Mouse (Mus musculus) stomach, embryonic 14.5 days (tissue): ENCODE data around the gene Wdr4. TPM values are rescaled to one million over a fixed set of nuclear protein-coding genes. Genes with fewer than 3 reads are reported as not detected.
A peak's percentile ranks its signal among the peaks of the same experiment; 100 is the strongest.
"Not testable (repeated sequence)": the region's sequence is repeated elsewhere in the genome, so short reads cannot be mapped to it uniquely, and the experiment has no call there.

Experiments
- ATAC-seq: fragments of 200-750 bp; cut with Nextera tagmentation; 2 replicates; pipeline ENCODE4 v1.8.0; 2017; ENCODE audit warnings: low read depth, moderate TSS enrichment; ENCODE audit not compliant: insufficient number of reproducible peaks, insufficient read depth, low FRiP score
- H3K27ac ChIP-seq: fragments of 300-500 bp; sonication (generic); 2 replicates; pipeline ENCODE4 v1.5.1; 2014; ENCODE audit warnings: mild to moderate bottlenecking, low read length, moderate library complexity, mixed read lengths
- H3K27me3 ChIP-seq: fragments of 300-500 bp; sonication (generic); 2 replicates; pipeline ENCODE4 v1.6.1; 2014; ENCODE audit warnings: low read length, control low read depth, mixed read lengths; ENCODE audit not compliant: control insufficient read depth, insufficient read depth
- H3K36me3 ChIP-seq: fragments of 300-500 bp; sonication (generic); 2 replicates; pipeline ENCODE4 v1.6.1; 2014; ENCODE audit warnings: mild to moderate bottlenecking, control low read depth, low read length, moderate library complexity, mixed read lengths; ENCODE audit not compliant: control insufficient read depth, insufficient read depth
- H3K4me1 ChIP-seq: fragments of 300-500 bp; sonication (generic); 2 replicates; pipeline ENCODE4 v1.6.1; 2014; ENCODE audit warnings: low read length, control low read depth, mixed read lengths; ENCODE audit not compliant: control insufficient read depth, insufficient read depth
- H3K4me2 ChIP-seq: fragments of 300-500 bp; sonication (generic); replicated peaks from 2 replicates; pipeline ENCODE4 v1.6.1; 2014; ENCODE audit warnings: low read depth, low read length, control low read depth
- H3K4me3 ChIP-seq: fragments of 300-500 bp; sonication (generic); 2 replicates; pipeline ENCODE4 v1.5.1; 2014; ENCODE audit warnings: low read depth, low read length, control low read depth
- H3K9ac ChIP-seq: fragments of 300-500 bp; sonication (generic); replicated peaks from 2 replicates; pipeline ENCODE4 v1.6.1; 2014; ENCODE audit warnings: low read depth, mild to moderate bottlenecking, control low read depth, low read length, moderate library complexity, mixed read lengths
- H3K9me3 ChIP-seq: fragments of 300-500 bp; sonication (generic); 2 replicates; pipeline ENCODE4 v1.6.1; 2016; ENCODE audit warnings: low read depth, low read length, control low read depth; ENCODE audit not compliant: control insufficient read depth
- WGBS: fragments of 180-500 bp; shearing (Covaris S2); extraction: QIAGEN DNeasy Blood & Tissue Kit; methylation state at CpG from one replicate; pipeline ENCODE4 v1.1.7; 2014; 5-methylcytosine and 5-hydroxymethylcytosine counted together
- polyA plus RNA-seq: library from polyadenylated mRNA; unstranded; fragments of >200 nt; fragmentation: Nextera tagmentation; extraction: Ambion mirVana; gene quantifications from 2 replicates; pipeline ENCODE4 v1.2.1, GENCODE M21; 2014

The Wdr4 gene
- polyA plus RNA-seq, 1 experiment from 2014 or later: 34.7 TPM

DNA sequence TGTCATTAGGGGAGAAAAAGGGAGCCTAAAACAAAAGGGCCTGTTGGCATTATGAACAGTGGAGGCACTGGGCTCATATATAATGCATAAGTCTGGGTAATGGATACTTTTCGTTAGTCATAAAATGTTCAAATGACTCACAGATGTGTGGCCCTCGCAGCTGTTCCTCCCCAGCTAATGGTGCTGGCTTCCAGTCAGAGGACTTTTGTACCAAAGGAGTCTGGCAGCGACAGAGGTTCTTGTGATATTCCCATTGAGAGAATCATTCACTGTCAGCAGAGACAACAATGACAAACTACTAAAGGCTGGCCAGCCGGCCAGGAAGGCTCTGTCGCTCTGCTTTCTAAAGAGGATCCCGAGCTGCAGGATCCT, 21.7 kb upstream of the Wdr4 start:
- 37% methylated on average over 6 of the region's 6 CpGs for WGBS
- Histone ChIP-seq H3K9ac (no peak overlapping the region), H3K27ac (0 out of 2 replicates have a peak overlapping the region, but pooled peaks have one; percentile 29), H3K9me3 (no peaks in the 10 kb centered on the region), H3K4me3 (no peak overlapping the region), H3K4me2 (no peak overlapping the region), H3K36me3 (no peaks in the 10 kb centered on the region), H3K27me3 (no peaks in the 10 kb centered on the region), H3K4me1 (peaks cover 8% of the 10 kb centered on the region; the same call in 1 of the 2 replicates)
- ATAC-seq: no peak

DNA sequence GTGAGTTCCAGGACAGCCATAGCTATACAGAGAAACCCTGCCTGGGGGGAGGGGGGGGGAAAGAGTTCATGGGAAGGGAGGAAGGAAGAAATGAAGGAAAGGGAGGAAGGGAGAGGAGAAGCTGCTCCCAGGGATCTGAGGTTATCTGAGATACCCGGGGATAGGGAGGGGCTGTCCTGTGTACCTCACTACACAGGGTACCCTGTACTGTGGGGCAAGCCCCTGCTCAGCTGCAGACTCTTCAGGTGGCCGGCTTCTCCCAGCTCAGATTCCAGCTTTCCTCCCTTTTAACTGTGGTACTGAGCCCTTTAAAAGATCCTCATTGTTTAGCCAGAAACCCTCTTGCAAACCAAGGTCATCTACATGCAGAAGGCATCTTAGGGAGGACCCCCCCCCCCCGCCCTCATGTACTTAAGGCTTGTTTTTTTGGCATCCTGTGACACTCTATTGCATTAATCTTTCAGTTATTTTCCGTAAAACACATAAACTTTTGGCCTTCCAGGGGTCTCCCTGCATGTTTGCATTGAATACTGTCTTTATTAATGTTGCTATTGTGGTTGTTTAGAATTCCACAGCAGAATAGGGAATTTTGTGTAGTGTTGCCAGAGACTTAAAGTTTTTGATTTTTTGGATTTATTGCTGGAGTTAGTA, 21.2 kb upstream of the Wdr4 start:
- H3K4me2 ChIP-seq: no peak overlapping the region
- no peaks in the 10 kb centered on the region for H3K36me3 ChIP-seq
- H3K9me3 ChIP-seq: no peaks in the 10 kb centered on the region
- 56% methylated on average over 4 of the region's 4 CpGs for WGBS
- H3K9ac ChIP-seq: no peak overlapping the region
- H3K4me1 ChIP-seq: peaks cover 9% of the 10 kb centered on the region
- no peak for ATAC-seq
- H3K27ac ChIP-seq: 0 out of 2 replicates have a peak overlapping the region, but pooled peaks have one; percentile 29
- no peaks in the 10 kb centered on the region for H3K27me3 ChIP-seq
- H3K4me3 ChIP-seq: no peak overlapping the region

DNA sequence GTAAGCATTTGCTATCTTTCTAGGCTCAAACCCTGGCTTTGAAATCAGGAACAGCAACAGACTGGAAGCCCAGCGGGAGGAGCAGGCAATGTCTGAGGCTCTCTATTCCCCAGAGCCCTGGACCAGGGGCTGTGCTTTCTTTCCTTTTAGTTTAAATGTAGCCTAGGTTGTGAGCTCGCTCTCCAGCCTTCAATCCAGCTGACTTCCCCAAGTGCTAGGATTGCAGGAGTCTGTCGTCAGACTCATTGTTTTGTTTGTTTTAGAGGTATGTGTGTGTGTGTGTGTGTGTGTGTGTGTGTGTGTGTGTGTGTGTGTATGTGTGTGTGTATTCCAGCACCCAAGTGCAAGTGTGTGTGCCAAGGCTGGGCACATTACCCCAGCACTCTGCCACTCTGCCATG, 20.3 kb upstream of the Wdr4 start:
- H3K4me1 ChIP-seq: peaks cover 16% of the 10 kb centered on the region
- no peak overlapping the region for H3K9ac ChIP-seq
- WGBS: 54% methylated on average over 3 of the region's 3 CpGs
- ATAC-seq: no peak
- H3K4me2 ChIP-seq: no peak overlapping the region
- no peak overlapping the region for H3K4me3 ChIP-seq
- no peaks in the 10 kb centered on the region for H3K36me3 ChIP-seq
- H3K27me3 ChIP-seq: no peaks in the 10 kb centered on the region
- no peak overlapping the region for H3K27ac ChIP-seq
- H3K9me3 ChIP-seq: no peaks in the 10 kb centered on the region

DNA sequence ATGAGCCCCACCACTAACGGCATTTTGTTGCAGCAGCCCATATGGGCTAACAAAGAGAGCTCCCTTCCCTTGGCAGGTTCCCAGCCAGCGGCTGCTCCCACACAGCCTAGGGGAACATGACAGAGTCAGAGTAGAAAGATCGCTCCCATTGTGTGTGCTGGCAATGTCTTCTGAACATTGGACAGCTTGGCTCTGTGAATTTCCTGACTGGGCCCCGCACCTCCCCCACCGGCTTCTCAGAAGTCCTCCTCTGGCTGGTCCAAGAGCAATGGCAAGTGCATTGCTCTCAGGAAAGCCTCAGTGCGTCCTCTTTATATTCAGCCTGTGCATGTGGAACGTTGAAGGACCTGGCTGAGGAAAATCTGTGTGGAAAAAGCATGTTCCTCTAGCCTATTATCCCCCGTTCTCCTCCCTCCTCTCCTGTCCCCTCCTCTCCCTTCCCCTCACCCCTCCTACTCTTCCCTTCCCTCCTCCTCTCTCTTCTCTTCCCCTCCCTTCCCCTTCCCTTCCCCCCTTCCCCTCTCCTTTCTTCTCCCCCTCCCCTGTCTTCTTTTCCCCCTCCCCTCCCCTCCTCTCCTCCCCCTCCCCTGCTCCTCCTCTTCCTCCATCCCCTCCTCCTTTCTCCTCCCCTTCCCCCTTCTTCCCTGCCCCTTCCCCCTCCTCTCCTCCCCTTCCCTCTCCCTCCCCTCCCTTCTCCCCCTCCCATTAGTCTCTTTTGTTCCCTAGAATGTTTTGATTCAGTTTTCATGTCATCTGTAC, 16.3 kb upstream of the Wdr4 start:
- peak; percentile 61; the same call in 1 of the 2 replicates for ATAC-seq
- no peak overlapping the region for H3K4me2 ChIP-seq
- WGBS: 40% methylated on average over 8 of the region's 8 CpGs

DNA sequence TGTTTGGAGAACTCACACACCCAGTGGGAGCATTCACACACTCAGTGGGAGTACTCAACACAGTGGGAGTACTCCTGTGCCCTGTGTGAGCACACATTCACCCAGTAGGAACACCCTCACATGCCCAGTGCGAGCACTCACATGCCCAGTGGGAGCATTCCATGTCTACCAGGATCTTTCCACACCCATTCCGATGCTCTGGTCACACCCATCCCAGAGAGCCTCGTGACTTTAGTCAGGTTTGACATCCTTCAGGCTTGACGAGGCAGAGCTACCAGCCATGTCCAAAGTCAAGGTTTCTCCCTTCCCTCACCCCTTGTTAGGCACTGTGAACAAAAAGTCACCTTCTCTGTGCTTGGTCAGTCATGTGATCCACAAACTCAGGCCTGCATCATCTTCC, 15.6 kb upstream of the Wdr4 start:
- H3K36me3 ChIP-seq: peaks cover 13% of the 10 kb centered on the region
- peaks cover 8% of the 10 kb centered on the region; the same call in 1 of the 2 replicates for H3K4me1 ChIP-seq
- H3K27ac ChIP-seq: peak overlapping the region; percentile 58
- ATAC-seq: 0 out of 2 replicates have a peak, but pooled peaks have one; percentile 3
- 63% methylated on average over 4 of the region's 4 CpGs for WGBS
- no peak overlapping the region for H3K4me2 ChIP-seq
- H3K9me3 ChIP-seq: no peaks in the 10 kb centered on the region
- H3K4me3 ChIP-seq: no peak overlapping the region
- no peak overlapping the region for H3K9ac ChIP-seq
- H3K27me3 ChIP-seq: no peaks in the 10 kb centered on the region

More for the DNA sequence above, 16.3 kb upstream of the Wdr4 start:
- no peaks in the 10 kb centered on the region for H3K9me3 ChIP-seq
- no peak overlapping the region for H3K9ac ChIP-seq
- H3K27me3 ChIP-seq: no peaks in the 10 kb centered on the region
- peaks cover 8% of the 10 kb centered on the region; the same call in 1 of the 2 replicates for H3K4me1 ChIP-seq
- peak overlapping the region; percentile 58 for H3K27ac ChIP-seq
- no peak overlapping the region for H3K4me3 ChIP-seq
- peaks cover 8% of the 10 kb centered on the region for H3K36me3 ChIP-seq

DNA sequence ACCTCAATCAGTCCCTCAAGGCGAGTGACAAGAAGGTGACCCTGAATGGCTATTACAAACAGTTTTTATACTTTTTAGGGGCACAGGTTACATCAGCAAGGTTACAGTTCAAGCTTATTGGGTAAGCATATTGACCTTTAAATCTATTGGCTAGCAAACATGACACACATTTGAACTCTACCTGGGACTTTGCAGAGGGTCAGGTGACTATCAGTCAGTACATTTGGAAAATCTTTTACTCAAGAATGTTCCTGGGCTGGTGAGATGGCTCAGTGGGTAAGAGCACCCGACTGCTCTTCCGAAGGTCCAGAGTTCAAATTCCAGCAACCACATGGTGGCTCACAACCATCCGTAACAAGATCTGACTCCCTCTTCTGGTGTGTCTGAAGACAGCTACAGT, 12.6 kb upstream of the Wdr4 start:
- H3K27me3 ChIP-seq, H3K9me3 ChIP-seq, H3K9ac ChIP-seq, H3K4me2 ChIP-seq, H3K4me1 ChIP-seq, ATAC-seq, H3K27ac ChIP-seq, H3K4me3 ChIP-seq: not testable (repeated sequence)
- H3K36me3 ChIP-seq: peaks cover 27% of the 10 kb centered on the region
- WGBS: 91% methylated on average over 3 of the region's 4 CpGs

DNA sequence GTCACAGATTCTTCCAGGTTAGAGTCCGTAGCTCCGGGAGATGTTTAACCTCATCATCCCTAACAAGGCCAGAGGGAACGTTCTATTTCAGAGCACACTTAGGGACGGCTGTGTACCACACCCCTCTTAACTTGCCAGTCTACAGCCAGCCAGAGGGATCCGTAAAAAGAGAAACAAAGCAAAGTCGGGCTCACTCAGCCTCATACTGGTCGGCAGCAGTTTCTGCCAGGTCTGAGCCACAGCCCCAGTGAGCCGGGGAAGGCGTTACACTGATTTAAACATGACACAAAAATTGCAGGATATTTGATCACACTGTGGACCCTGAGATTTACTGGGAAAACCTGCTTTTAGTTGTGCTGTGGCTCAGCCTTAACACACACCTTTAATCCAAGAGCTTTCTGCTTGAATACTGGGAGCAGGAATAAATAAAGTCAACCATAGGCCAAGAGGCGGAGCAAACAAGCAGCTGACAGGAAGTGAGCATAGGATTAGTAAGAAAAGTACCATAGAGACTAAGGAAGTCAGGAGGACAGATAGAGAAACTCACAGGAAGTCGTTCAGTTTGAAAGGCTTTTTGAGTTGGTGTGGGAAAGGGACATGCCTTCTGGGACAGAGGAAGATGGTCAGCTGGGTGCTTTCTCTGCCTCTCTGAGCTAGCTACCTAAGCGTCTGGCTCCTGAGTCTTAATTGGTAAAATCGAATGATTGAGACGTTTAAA, 11.8 kb upstream of the Wdr4 start:
- WGBS: 85% methylated on average over 14 of the region's 14 CpGs
- H3K27ac ChIP-seq: no peak overlapping the region
- no peak overlapping the region for H3K4me3 ChIP-seq
- H3K9me3 ChIP-seq: no peaks in the 10 kb centered on the region
- no peak overlapping the region for H3K9ac ChIP-seq
- no peaks in the 10 kb centered on the region for H3K27me3 ChIP-seq
- peaks cover 34% of the 10 kb centered on the region for H3K36me3 ChIP-seq
- ATAC-seq: no peak
- H3K4me2 ChIP-seq: no peak overlapping the region
- H3K4me1 ChIP-seq: peaks cover 8% of the 10 kb centered on the region; the same call in 1 of the 2 replicates

DNA sequence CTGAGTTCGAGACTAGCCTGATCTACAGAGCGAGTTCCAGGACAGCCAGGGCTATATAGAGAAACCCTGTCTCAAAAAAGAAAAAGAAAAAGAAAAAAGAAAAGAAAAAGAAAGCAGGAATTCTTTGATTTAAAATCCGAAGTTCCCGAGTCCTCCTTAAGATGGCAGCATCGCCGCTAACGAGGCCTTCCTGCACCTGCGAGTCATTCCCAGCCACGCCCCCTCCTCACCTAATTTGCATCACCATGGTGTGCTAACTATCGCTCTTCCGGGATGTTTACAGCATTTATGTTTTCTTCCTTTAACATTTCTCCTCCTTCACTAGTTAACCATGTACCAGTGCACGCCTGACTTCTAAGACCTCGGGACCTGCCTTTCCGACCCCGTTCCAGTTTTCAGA, 9.5 kb upstream of the Wdr4 start:
- Histone ChIP-seq H3K27me3 (no peaks in the 10 kb centered on the region), H3K9ac (no peak overlapping the region), H3K4me3 (no peak overlapping the region), H3K4me2 (no peak overlapping the region), H3K4me1 (no peaks in the 10 kb centered on the region), H3K36me3 (peaks cover 34% of the 10 kb centered on the region), H3K27ac (no peak overlapping the region), H3K9me3 (no peaks in the 10 kb centered on the region)
- no peak for ATAC-seq
- WGBS: 33% methylated on average over 15 of the region's 15 CpGs
